Mouse (Mus musculus): ENCODE measurements at regions not wholly inside any gene's neighbourhood (a gene's known extent, or its start where the extent isn't known, plus 50 kb on each side); places are given as distances from the start of the nearest gene placed in this dataset.

- H3K27me3 ChIP-seq (replicated peaks) = no peaks in the 10 kb centered on the region
- no peak overlapping the region; the same call in 1 of the 2 replicates for H3K27ac ChIP-seq (ENCODE audit: insufficient read depth, low read depth)
- H3K9me3 ChIP-seq (replicated peaks; ENCODE audit: low read length) = no peaks in the 10 kb centered on the region
- no peak overlapping the region for H3K4me2 ChIP-seq (ENCODE audit: insufficient read depth, low read depth, poor library complexity, severe bottlenecking)
- no peaks in the 10 kb centered on the region for H3K36me3 ChIP-seq (replicated peaks in 1 of 2; ENCODE audit: control insufficient read depth in 1 of 2, insufficient read depth in 1 of 2, low read length in 1 of 2)
- TF ChIP-seq MEF2A (IDR thresholded peaks at IDR 0.05; ENCODE audit: borderline replicate concordance, low read depth, low read length) (peak; percentile 80), ZMIZ1 (IDR thresholded peaks at IDR 0.05; ENCODE audit: low read depth, low read length) (no peak), USF2 (conservative IDR thresholded peaks at IDR 0.05; ENCODE audit: low read depth, low read length) (no peak), SIN3A (IDR thresholded peaks at IDR 0.05; ENCODE audit: low read length) (no peak), HCFC1 (IDR thresholded peaks at IDR 0.05; ENCODE audit: low read depth, low read length) (no peak), E2F4 (IDR thresholded peaks at IDR 0.05; ENCODE audit: insufficient replicate concordance, low read depth, low read length) (no peak), EP300 (IDR thresholded peaks at IDR 0.05; ENCODE audit: low read length) (peak; percentile 95), POLR2A (IDR thresholded peaks at IDR 0.05; ENCODE audit: low read depth, low read length) (no peak), ETS1 (conservative IDR thresholded peaks at IDR 0.05; ENCODE audit: low read depth, low read length) (peak; percentile 87), MAZ (IDR thresholded peaks at IDR 0.05; ENCODE audit: low read depth, low read length) (no peak), MYC (IDR thresholded peaks at IDR 0.05; ENCODE audit: low read depth, low read length) (peak; percentile 55; the same call in 1 of the 2 replicates), KAT2A (IDR thresholded peaks at IDR 0.05; ENCODE audit: insufficient replicate concordance, low read length) (no peak), CHD2 (IDR thresholded peaks at IDR 0.05; ENCODE audit: low read length) (peak; percentile 71; the same call in 1 of the 2 replicates), ZNF384 (IDR thresholded peaks at IDR 0.05; ENCODE audit: low read depth, low read length) (no peak), PAX5 (IDR thresholded peaks at IDR 0.05; ENCODE audit: low read length) (no peak), IRF4 (IDR thresholded peaks at IDR 0.05; ENCODE audit: low read depth, low read length) (peak; percentile 93), MAFK (IDR thresholded peaks at IDR 0.05; ENCODE audit: insufficient replicate concordance, low read length) (0 out of 2 replicates have a peak, but pooled peaks have one; percentile 37), BHLHE40 (IDR thresholded peaks at IDR 0.05; ENCODE audit: low read depth, low read length) (peak; percentile 99), MAX (IDR thresholded peaks at IDR 0.05; ENCODE audit: low read length) (0 out of 2 replicates have a peak, but pooled peaks have one; percentile 18), UBTF (IDR thresholded peaks at IDR 0.05; ENCODE audit: low read depth, low read length) (no peak), MXI1 (IDR thresholded peaks at IDR 0.05; ENCODE audit: low read depth, low read length) (no peak; the same call in 1 of the 2 replicates), ZKSCAN1 (IDR thresholded peaks at IDR 0.05; ENCODE audit: borderline replicate concordance, low read depth, low read length) (no peak), RCOR1 (conservative IDR thresholded peaks at IDR 0.05; ENCODE audit: low read depth, low read length) (peak; percentile 86; the same call in 1 of the 2 replicates), JUN (IDR thresholded peaks at IDR 0.05; ENCODE audit: insufficient read depth, low read depth, low read length) (peak; percentile 70), CHD1 (IDR thresholded peaks at IDR 0.05; ENCODE audit: low read depth, low read length) (no peak), JUND (conservative IDR thresholded peaks at IDR 0.05; ENCODE audit: low read depth, low read length) (peak; percentile 71), GABPA (IDR thresholded peaks at IDR 0.05; ENCODE audit: insufficient replicate concordance, low read depth, low read length) (no peak), CTCF (conservative IDR thresholded peaks at IDR 0.05 in 1 of 2, IDR thresholded peaks at IDR 0.05 in 1 of 2; ENCODE audit: low read depth in 2 of 2, low read length in 2 of 2) (no peak), NRF1 (IDR thresholded peaks at IDR 0.05; ENCODE audit: low read depth, low read length) (no peak), ZC3H11A (IDR thresholded peaks at IDR 0.05; ENCODE audit: low read depth, low read length) (no peak), SMC3 (IDR thresholded peaks at IDR 0.05; ENCODE audit: low read depth, low read length) (peak; percentile 18), ELF1 (IDR thresholded peaks at IDR 0.05; ENCODE audit: low read depth, low read length) (peak; percentile 47; the same call in 1 of the 2 replicates), TBP (conservative IDR thresholded peaks at IDR 0.05; ENCODE audit: low read depth, low read length) (no peak), POLR2AphosphoS2 (IDR thresholded peaks at IDR 0.05; ENCODE audit: low read depth, low read length) (no peak), RAD21 (IDR thresholded peaks at IDR 0.05; ENCODE audit: low read depth, low read length) (no peak; the same call in 1 of the 2 replicates), TCF12 (IDR thresholded peaks at IDR 0.05; ENCODE audit: low read depth, low read length) (peak; percentile 64), USF1 (IDR thresholded peaks at IDR 0.05; ENCODE audit: low read depth, low read length) (no peak), NELFE (IDR thresholded peaks at IDR 0.05; ENCODE audit: low read depth, low read length) (no peak)
- H3K4me1 ChIP-seq (ENCODE audit: control insufficient read depth in 1 of 2, insufficient read depth in 2 of 2) = peaks cover 41 to 79% of the 10 kb centered on the region in 2 experiments
- in situ Hi-C loops (cut with MboI; ENCODE audit: low pct_ligation_motif_present, low pct_unique_long_range_greater_than_20kb, low sequenced_read_pairs) (no loop called here), dilution Hi-C loops (cut with MboI; ENCODE audit: extremely low pct_ligation_motif_present, extremely low pct_unique_long_range_greater_than_20kb, low sequenced_read_pairs) (no loop called here)
- DNase-seq (ENCODE audit: extremely low read depth) = peak; percentile 80
- H3K9ac ChIP-seq (ENCODE audit: insufficient read depth, low read depth) = no peak overlapping the region
- no peak overlapping the region for H3K4me3 ChIP-seq (replicated peaks in 1 of 3; ENCODE audit: low read depth in 2 of 3, low read length in 2 of 3, poor library complexity in 1 of 3)
- no peaks in the 10 kb centered on the region for H3K79me2 ChIP-seq (replicated peaks; ENCODE audit: control insufficient read depth, extremely low read depth, insufficient read depth, poor library complexity, severe bottlenecking)
These were observed 89.1 kb upstream of the Zfp703 start for GRCm38 (mm10) chr8:26888050-26888449.
